Mouse (Mus musculus): ENCODE results near the gene Trim21.

The Trim21 gene

GRCm38 (mm10) chr7:102508066-102508465 is 57.2 kb downstream of the Trim21 start:
- no peak for DNase-seq (ENCODE audit: low spot score in 2 of 2)

All from urinary bladder, postnatal 36 days (tissue).